Mouse (Mus musculus): Measurements from ENCODE around the gene Pcare.

DNA sequence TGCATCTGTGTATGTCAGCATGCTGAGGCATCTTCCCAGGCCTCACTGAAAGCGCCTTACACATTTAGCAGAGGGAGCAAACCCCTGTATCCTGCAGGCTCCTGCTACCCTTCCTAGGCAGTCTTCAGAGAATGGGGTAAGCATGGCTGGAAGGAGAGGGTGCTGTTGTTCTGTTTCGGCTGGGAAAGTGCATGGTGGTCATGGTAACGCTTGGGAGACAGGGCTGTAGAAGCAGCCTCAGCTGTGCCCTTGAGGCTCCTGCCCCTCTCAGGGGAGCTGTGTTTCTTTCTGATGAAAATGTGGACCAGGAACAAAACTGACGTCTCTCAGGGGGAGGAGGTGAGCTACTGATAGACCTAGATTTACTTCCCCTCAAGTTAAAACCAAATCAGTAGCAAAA is 45.0 kb downstream of the Pcare start:
- TF ChIP-seq CTCF (IDR thresholded peaks at IDR 0.05 in 2 of 3, conservative IDR thresholded peaks at IDR 0.05 in 1 of 3; ENCODE audit: control insufficient read depth in 1 of 3, insufficient read depth in 1 of 3, low read depth in 2 of 3, low read length in 3 of 3, poor library complexity in 1 of 3, severe bottlenecking in 1 of 3): no peak
- no peak for TF ChIP-seq GATA1 (IDR thresholded peaks at IDR 0.05; ENCODE audit: low read depth, low read length)
- TF ChIP-seq GABPA (IDR thresholded peaks at IDR 0.05; ENCODE audit: low read depth, low read length): no peak
- TF ChIP-seq BHLHE40 (IDR thresholded peaks at IDR 0.05; ENCODE audit: borderline replicate concordance, low read depth, low read length): no peak
